Mouse (Mus musculus) stomach, postnatal 0 days (tissue): Measurements from ENCODE around the gene Nhp2. TPM values are rescaled to one million over a fixed set of nuclear protein-coding genes. Genes with fewer than 3 reads are reported as not detected.
"Not testable (repeated sequence)": the region's sequence is repeated elsewhere in the genome, so short reads cannot be mapped to it uniquely, and the experiment has no call there.

Experiments used
- ATAC-seq: fragments of 200-750 bp; cut with Nextera tagmentation; 2 replicates; pipeline ENCODE4 v1.8.0; 2017; ENCODE audit not compliant: low FRiP score, low TSS enrichment
- DNase-seq: peaks from one replicate; pipeline ENCODE4 v3.0.0-alpha.2; 2016; ENCODE audit warnings: low spot score
- H3K27ac ChIP-seq: fragments of 300-500 bp; sonication (generic); replicated peaks from 2 replicates; pipeline ENCODE4 v1.5.1; 2014; ENCODE audit warnings: mild to moderate bottlenecking, control low read depth
- H3K27me3 ChIP-seq: fragments of 300-500 bp; sonication (generic); 2 replicates; pipeline ENCODE4 v1.6.1; 2014; ENCODE audit warnings: low read length; ENCODE audit not compliant: control insufficient read depth, insufficient read depth
- H3K36me3 ChIP-seq: fragments of 300-500 bp; sonication (generic); 2 replicates; pipeline ENCODE4 v1.6.1; 2014; ENCODE audit warnings: low read length, mixed read lengths; ENCODE audit not compliant: control insufficient read depth, insufficient read depth
- H3K4me1 ChIP-seq: fragments of 300-500 bp; sonication (generic); replicated peaks from 2 replicates; pipeline ENCODE4 v1.6.1; 2014; ENCODE audit warnings: antibody characterized with exemption; ENCODE audit not compliant: control insufficient read depth, insufficient read depth
- H3K4me2 ChIP-seq: fragments of 300-500 bp; sonication (generic); replicated peaks from 2 replicates; pipeline ENCODE4 v1.6.1; 2014; ENCODE audit warnings: low read depth, mild to moderate bottlenecking, control low read depth, moderate library complexity
- H3K4me3 ChIP-seq: fragments of 300-500 bp; sonication (generic); 2 replicates; pipeline ENCODE4 v1.5.1; 2014; ENCODE audit warnings: low read depth, low read length, control low read depth
- H3K9ac ChIP-seq: fragments of 300-500 bp; sonication (generic); 2 replicates; pipeline ENCODE4 v1.6.1; 2014; ENCODE audit warnings: mild to moderate bottlenecking, low read length, control low read depth, mixed read lengths
- H3K9me3 ChIP-seq: fragments of 300-500 bp; sonication (generic); 2 replicates; pipeline ENCODE4 v1.6.1; 2016; ENCODE audit warnings: low read length; ENCODE audit not compliant: control insufficient read depth
- CTCF ChIP-seq: IDR thresholded peaks from 2 replicates; pipeline ENCODE4 v1.5.1; 2016; ENCODE audit warnings: antibody characterized with exemption, low read depth, mild to moderate bottlenecking, moderate library complexity
- EP300 ChIP-seq: optimal IDR thresholded peaks from 2 replicates; pipeline ENCODE3; 2016; ENCODE audit warnings: antibody characterized with exemption
- WGBS: fragments of 180-500 bp; shearing (Covaris S2); extraction: QIAGEN DNeasy Blood & Tissue Kit; methylation state at CpG from one replicate; pipeline ENCODE4 v1.1.7; 2014; 5-methylcytosine and 5-hydroxymethylcytosine counted together
- polyA plus RNA-seq: library from polyadenylated mRNA; unstranded; fragments of >200 nt; fragmentation: Nextera tagmentation; extraction: Ambion mirVana; gene quantifications from 2 replicates; pipeline ENCODE4 v1.2.1, GENCODE M21; 2015

The Nhp2 gene
- polyA plus RNA-seq, 1 experiment from 2014 or later: 144 TPM

DNA sequence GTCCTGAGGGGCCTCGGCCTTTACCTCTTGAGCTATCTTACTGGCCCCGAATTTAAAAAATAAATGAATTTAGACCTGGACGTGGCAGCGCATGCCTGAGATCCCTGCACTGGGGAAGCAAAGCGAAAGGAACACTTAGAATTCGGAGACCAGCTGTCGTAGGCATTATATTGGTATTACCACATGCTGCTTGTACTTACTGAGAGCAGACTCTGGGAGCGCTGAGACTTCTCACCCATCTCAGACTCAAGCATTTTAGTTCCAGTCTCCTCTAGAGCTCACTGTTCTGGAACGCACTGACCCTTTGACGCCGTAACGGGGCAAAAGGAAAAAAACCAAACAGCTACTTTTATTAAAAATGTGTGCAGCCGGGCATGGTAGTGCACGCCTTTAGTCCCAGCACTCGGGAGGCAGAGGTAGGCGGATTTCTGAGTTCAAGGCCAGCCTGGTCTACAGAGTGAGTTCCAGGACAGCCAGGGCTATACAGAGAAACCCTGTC lies 42.4 kb downstream of the Nhp2 start:
- no peak for ATAC-seq
- H3K4me3 ChIP-seq: no peak overlapping the region

DNA sequence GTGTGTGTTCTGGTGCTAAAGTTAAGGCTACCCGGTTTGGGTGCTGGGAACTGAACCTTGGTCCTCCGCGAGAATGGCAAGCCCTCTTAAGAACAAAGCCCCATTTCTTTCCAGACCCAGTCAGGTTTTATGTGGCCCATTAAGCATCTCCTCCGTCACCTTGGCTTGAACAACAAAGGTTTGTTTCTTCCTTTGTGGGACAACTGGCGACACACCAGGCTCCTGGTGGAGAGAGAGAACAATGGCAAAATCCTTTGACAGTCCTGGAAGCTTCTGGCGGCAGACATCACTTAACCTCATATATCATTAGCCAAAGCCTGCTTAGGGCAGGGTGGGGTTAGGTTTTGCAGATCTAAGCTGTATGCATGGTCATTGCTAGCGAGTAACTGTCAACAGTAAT lies 43.1 kb downstream of the Nhp2 start:
- no peak for TF ChIP-seq EP300
- no peak for TF ChIP-seq CTCF
- no peaks in the 10 kb centered on the region for H3K27me3 ChIP-seq
- no peak overlapping the region for H3K9ac ChIP-seq
- H3K36me3 ChIP-seq: no peaks in the 10 kb centered on the region
- H3K4me1 ChIP-seq: peaks cover 2% of the 10 kb centered on the region; the same call in 1 of the 2 replicates
- 83% methylated on average over 7 of the region's 7 CpGs for WGBS
- no peaks in the 10 kb centered on the region for H3K9me3 ChIP-seq
- no peak overlapping the region for H3K27ac ChIP-seq
- ATAC-seq (no peak), DNase-seq (no peak)
- no peak overlapping the region for H3K4me2 ChIP-seq
- no peak overlapping the region for H3K4me3 ChIP-seq

More for the DNA sequence above, 42.4 kb downstream of the Nhp2 start:
- DNase-seq: no peak
- no peaks in the 10 kb centered on the region for H3K36me3 ChIP-seq
- H3K9me3 ChIP-seq: no peaks in the 10 kb centered on the region
- H3K27me3 ChIP-seq: no peaks in the 10 kb centered on the region
- no peak overlapping the region for H3K4me2 ChIP-seq
- TF ChIP-seq CTCF (no peak), EP300 (no peak)
- peaks cover 2% of the 10 kb centered on the region; the same call in 1 of the 2 replicates for H3K4me1 ChIP-seq
- no peak overlapping the region for H3K9ac ChIP-seq
- no peak overlapping the region for H3K27ac ChIP-seq
- 86% methylated on average over 16 of the region's 16 CpGs for WGBS

DNA sequence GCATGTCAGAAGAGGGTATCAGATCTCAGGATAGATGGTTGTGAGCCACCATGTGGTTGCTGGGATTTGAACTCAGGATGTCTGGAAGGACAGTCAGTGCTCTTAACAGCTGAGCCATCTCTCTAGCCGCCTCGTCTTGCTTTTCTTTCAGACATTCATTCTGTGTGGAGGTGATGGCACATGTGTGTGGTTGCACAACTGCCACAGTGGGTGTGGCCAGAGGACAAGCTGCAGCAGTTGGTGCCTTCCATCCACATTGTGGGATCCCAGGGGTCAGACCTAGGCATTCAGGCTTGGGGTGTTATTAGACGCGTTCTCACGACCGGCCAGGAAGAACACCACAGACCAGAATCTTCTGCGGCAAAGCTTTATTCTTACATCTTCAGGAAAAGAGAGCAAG lies 45.2 kb downstream of the Nhp2 start:
- DNase-seq, ATAC-seq, H3K4me3 ChIP-seq, H3K27ac ChIP-seq, H3K27me3 ChIP-seq, H3K36me3 ChIP-seq, H3K4me1 ChIP-seq, H3K9ac ChIP-seq, H3K9me3 ChIP-seq, H3K4me2 ChIP-seq: not testable (repeated sequence)
- WGBS: 84% methylated on average over 7 of the region's 7 CpGs

DNA sequence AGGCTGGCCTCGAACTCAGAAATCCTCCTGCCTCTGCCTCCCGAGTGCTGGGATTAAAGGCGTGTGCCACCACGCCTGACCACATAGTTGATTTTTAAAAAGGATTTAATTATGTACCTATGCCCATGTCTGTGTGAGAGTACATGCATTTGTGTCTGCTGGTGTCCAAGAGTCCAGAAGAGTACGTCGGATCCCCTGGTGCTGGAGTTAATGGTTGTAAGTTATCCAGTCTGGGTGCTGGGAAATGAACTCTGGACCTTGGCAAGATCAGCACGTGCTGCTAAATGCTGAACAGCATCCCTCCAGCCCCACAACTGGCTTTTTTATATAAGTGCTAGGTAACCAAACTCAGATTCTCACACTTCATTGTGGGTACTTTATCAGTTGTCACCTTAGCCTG lies 51.3 kb downstream of the Nhp2 start:
- TF ChIP-seq CTCF (no peak), EP300 (no peak)
- H3K4me3 ChIP-seq: no peak overlapping the region
- no peak overlapping the region for H3K27ac ChIP-seq
- H3K9me3 ChIP-seq: no peaks in the 10 kb centered on the region
- DNase-seq (no peak), ATAC-seq (no peak)
- no peak overlapping the region for H3K9ac ChIP-seq
- no peaks in the 10 kb centered on the region for H3K27me3 ChIP-seq
- no peaks in the 10 kb centered on the region for H3K36me3 ChIP-seq
- 92% methylated on average over 7 of the region's 7 CpGs for WGBS
- H3K4me2 ChIP-seq: no peak overlapping the region
- H3K4me1 ChIP-seq: no peaks in the 10 kb centered on the region

DNA sequence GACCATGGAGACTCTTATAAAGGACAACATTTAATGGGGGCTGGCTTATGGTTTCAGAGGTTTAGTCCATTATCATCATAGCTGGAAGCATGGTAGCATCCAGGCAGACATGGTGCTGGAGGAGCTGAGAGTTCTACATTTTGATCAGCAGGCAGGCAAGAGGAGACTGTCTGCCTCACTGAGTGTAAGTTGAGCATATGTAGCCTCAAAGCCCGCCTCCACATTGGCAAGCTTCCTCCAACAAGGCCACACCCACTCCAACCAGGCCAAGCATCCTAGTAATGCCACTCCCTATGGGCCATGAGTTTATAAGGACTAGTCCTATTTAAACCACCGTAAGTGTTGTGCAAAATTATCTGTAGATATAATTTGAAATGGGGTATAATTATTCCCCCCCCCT lies 51.8 kb downstream of the Nhp2 start:
- TF ChIP-seq EP300 (no peak), CTCF (no peak)
- Histone ChIP-seq H3K4me2 (no peak overlapping the region), H3K4me1 (no peaks in the 10 kb centered on the region), H3K9me3 (no peaks in the 10 kb centered on the region), H3K27ac (no peak overlapping the region), H3K36me3 (no peaks in the 10 kb centered on the region), H3K4me3 (no peak overlapping the region), H3K9ac (no peak overlapping the region), H3K27me3 (no peaks in the 10 kb centered on the region)
- 66% methylated on average over 2 of the region's 2 CpGs for WGBS
- DNase-seq: no peak
- ATAC-seq: peak; percentile 42; the same call in 1 of the 2 replicates

DNA sequence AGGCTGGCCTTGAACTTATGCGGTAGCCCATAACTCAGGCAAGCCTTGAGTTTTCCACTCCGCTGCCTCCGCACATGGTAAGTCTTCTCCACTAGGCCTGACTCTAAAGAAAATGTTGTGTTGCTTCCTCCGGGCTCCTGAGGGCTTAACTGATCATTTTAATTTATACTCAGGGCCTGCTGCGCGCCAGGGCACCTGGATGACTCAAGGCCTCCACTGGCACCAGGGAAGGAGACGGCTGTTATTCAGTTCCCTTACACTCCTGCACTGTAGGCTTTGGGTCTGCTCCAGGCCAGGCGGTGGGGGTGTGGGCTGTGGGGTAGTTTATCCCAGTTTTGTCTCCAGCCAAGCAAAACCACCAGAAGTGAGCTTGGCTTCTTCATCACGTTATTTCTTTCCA lies 53.8 kb downstream of the Nhp2 start:
- no peak overlapping the region for H3K9ac ChIP-seq
- 82% methylated on average over 9 of the region's 9 CpGs for WGBS
- no peaks in the 10 kb centered on the region for H3K27me3 ChIP-seq
- ATAC-seq (peak; percentile 33; the same call in 1 of the 2 replicates), DNase-seq (peak; percentile 27)
- H3K36me3 ChIP-seq: no peaks in the 10 kb centered on the region
- H3K4me1 ChIP-seq: no peaks in the 10 kb centered on the region
- no peaks in the 10 kb centered on the region for H3K9me3 ChIP-seq
- H3K4me3 ChIP-seq: no peak overlapping the region
- H3K27ac ChIP-seq: no peak overlapping the region
- TF ChIP-seq CTCF (no peak), EP300 (no peak)
- no peak overlapping the region for H3K4me2 ChIP-seq

Other genes with a start within 250 kb of the Nhp2 start
- 13.3 and 14.0 TPM in 2 replicates for gene Phykpl, start 35.0 kb upstream of the Nhp2 start, polyA plus RNA-seq
- 204 and 215 TPM in 2 replicates for gene Hnrnpab, start 12.9 kb upstream of the Nhp2 start, polyA plus RNA-seq
- gene Rmnd5b, start 16.2 kb downstream of the Nhp2 start, polyA plus RNA-seq: 34.6 and 35.3 TPM in 2 replicates
- 16.1 and 16.8 TPM in 2 replicates for gene N4bp3, start 31.1 kb downstream of the Nhp2 start, polyA plus RNA-seq
- gene D930048N14Rik, start 31.2 kb downstream of the Nhp2 start, polyA plus RNA-seq: 2.0 and 2.3 TPM in 2 replicates
- 95.2 and 103 TPM in 2 replicates for gene 0610009B22Rik, start 69.1 kb downstream of the Nhp2 start, polyA plus RNA-seq
- 8.3 and 8.4 TPM in 2 replicates for gene Sec24a, start 143.9 kb downstream of the Nhp2 start, polyA plus RNA-seq
- gene Sar1b, start 144.0 kb downstream of the Nhp2 start, polyA plus RNA-seq: 168 and 169 TPM in 2 replicates
- gene Jade2, start 237.9 kb downstream of the Nhp2 start, polyA plus RNA-seq: 1.2 and 1.3 TPM in 2 replicates